Mouse (Mus musculus) liver, postnatal 0 days (tissue): Measurements from ENCODE around the gene Slc10a6.

Source experiments
- CTCF ChIP-seq: sonication (generic); IDR thresholded peaks from 2 replicates; pipeline ENCODE4 v1.5.1; 2016; ENCODE audit warnings: antibody characterized with exemption, low read depth
- EP300 ChIP-seq: IDR thresholded peaks from 2 replicates; pipeline ENCODE4 v1.6.1; 2016; ENCODE audit warnings: antibody characterized with exemption, low read depth, mild to moderate bottlenecking

DNA sequence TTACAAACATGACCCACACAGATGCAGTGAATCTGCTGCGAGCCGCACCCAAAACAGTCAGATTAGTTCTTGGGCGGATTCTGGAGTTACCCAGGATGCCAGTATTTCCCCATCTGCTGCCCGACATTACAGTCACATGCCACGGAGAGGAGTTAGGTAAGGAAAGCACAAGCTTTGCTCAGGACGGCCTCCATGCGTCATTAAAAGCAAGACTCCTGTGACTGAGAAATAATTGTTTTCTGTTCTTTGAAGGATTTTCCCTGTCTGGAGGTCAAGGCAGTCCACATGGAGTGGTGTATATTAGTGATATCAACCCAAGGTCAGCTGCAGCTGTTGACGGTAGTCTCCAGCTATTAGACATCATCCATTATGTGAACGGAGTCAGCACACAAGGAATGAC is 59.8 kb downstream of the Slc10a6 start:
- TF ChIP-seq CTCF = no peak
- no peak for TF ChIP-seq EP300
